Mouse (Mus musculus): ENCODE data around the gene Sash1. TPM values are rescaled to one million over a fixed set of nuclear protein-coding genes. Genes with fewer than 3 reads are reported as not detected.

Sash1 gene
- polyA plus RNA-seq, 1 experiment, result 4.8 TPM

DNA sequence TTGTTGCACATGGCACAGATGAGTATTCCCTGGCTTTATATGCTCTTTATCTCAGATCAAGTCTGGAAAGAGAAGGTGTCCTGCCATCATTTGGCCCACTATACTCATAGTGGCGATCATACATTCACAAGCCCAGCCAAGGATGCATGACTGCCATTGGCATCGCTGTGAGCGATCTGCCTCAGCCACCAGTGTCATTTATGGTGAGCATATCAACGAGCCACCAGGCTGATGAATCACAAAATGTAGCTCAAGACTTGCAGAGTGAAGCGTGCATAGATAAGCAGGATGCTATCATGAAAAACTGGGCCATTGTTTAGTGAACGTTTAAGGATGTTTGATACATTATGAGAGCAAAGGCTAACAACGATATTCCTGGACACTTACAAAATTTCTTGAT is 200.6 kb downstream of the Sash1 start:
- H3K4me1 ChIP-seq (replicated peaks; ENCODE audit: control insufficient read depth, insufficient read depth, low read length), result no peaks in the 10 kb centered on the region
- no peaks in the 10 kb centered on the region for H3K36me3 ChIP-seq (ENCODE audit: control insufficient read depth, insufficient read depth, low read length)
- H3K27me3 ChIP-seq (ENCODE audit: control insufficient read depth, insufficient read depth, low read length), result no peaks in the 10 kb centered on the region
- WGBS, result 94% methylated on average over 7 of the region's 7 CpGs
- TF ChIP-seq POLR2A (IDR thresholded peaks at IDR 0.05; ENCODE audit: control insufficient read depth, extremely low read depth, insufficient read depth, low read length, poor library complexity) (no peak), CTCF (IDR thresholded peaks at IDR 0.05; ENCODE audit: borderline replicate concordance, control insufficient read depth, extremely low read depth, insufficient read depth, low read length, poor library complexity) (no peak)
- DNase-seq, result no peak
- H3K4me3 ChIP-seq (ENCODE audit: control insufficient read depth, insufficient read depth, low read length), result no peak overlapping the region
- H3K27ac ChIP-seq (ENCODE audit: control insufficient read depth, insufficient read depth, low read length), result no peak overlapping the region

GRCm38 (mm10) chr10:8682900-8683299 is 203.0 kb downstream of the Sash1 start:
- no peak for TF ChIP-seq POLR2A (IDR thresholded peaks at IDR 0.05; ENCODE audit: control insufficient read depth, extremely low read depth, insufficient read depth, low read length, poor library complexity)
- Histone ChIP-seq H3K4me1 (replicated peaks; ENCODE audit: control insufficient read depth, insufficient read depth, low read length) (no peaks in the 10 kb centered on the region; the same call in 1 of the 2 replicates), H3K4me3 (ENCODE audit: control insufficient read depth, insufficient read depth, low read length) (no peak overlapping the region), H3K27me3 (ENCODE audit: control insufficient read depth, insufficient read depth, low read length) (no peaks in the 10 kb centered on the region), H3K36me3 (ENCODE audit: control insufficient read depth, insufficient read depth, low read length) (no peaks in the 10 kb centered on the region), H3K27ac (ENCODE audit: control insufficient read depth, insufficient read depth, low read length) (no peak overlapping the region)
- DNase-seq, result peak; percentile 53
- WGBS, result 8% methylated on average over 4 of the region's 4 CpGs

DNA sequence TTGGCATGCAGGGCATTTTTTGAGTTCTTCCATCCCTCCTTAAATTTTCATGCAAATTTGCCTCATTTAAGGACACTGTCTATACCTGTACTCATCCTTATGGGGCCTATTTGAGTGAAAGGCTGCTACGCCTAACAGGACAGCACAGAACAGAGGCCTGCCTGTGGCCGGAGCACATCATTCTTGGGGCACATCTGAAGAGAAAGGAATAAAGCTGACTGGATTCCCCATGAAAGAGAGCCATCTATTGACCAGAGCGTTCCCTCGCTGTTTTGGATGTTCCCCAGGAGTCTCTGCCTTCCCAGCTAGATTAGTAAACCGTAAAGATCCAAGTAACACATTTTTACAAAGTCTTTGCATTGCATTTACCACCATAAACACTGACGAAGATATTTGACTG is 203.5 kb downstream of the Sash1 start:
- TF ChIP-seq CTCF (IDR thresholded peaks at IDR 0.05; ENCODE audit: borderline replicate concordance, control insufficient read depth, extremely low read depth, insufficient read depth, low read length, poor library complexity) (no peak), POLR2A (IDR thresholded peaks at IDR 0.05; ENCODE audit: control insufficient read depth, extremely low read depth, insufficient read depth, low read length, poor library complexity) (no peak)
- H3K36me3 ChIP-seq (ENCODE audit: control insufficient read depth, insufficient read depth, low read length), result no peaks in the 10 kb centered on the region
- H3K4me1 ChIP-seq (replicated peaks; ENCODE audit: control insufficient read depth, insufficient read depth, low read length), result no peaks in the 10 kb centered on the region; the same call in 1 of the 2 replicates
- no peak overlapping the region for H3K27ac ChIP-seq (ENCODE audit: control insufficient read depth, insufficient read depth, low read length)
- DNase-seq, result no peak
- no peaks in the 10 kb centered on the region for H3K27me3 ChIP-seq (ENCODE audit: control insufficient read depth, insufficient read depth, low read length)
- 92% methylated on average over 6 of the region's 6 CpGs for WGBS
- no peak overlapping the region for H3K4me3 ChIP-seq (ENCODE audit: control insufficient read depth, insufficient read depth, low read length)

DNA sequence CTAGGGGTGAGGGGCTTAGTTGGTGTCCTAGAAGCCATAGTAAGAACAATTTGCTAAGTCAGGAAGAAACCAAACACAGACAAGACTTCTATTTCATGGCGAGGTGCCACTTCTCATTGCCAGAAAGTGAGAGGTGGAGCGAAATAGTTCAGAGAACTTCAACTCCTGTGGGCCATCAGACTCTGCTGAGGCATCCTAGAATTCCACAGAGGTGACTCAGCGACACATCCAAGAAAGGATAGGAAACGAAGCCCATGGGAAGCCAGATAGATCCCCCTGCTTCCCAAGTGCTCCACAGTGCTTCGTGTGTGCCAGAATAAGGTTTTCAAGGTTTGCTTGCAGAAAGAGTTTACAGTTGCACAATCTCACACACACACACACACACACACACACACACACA is 209.1 kb downstream of the Sash1 start:
- no peak for DNase-seq
- Histone ChIP-seq H3K4me1 (replicated peaks; ENCODE audit: control insufficient read depth, insufficient read depth, low read length) (no peaks in the 10 kb centered on the region; the same call in 1 of the 2 replicates), H3K27ac (ENCODE audit: control insufficient read depth, insufficient read depth, low read length) (no peak overlapping the region), H3K27me3 (ENCODE audit: control insufficient read depth, insufficient read depth, low read length) (no peaks in the 10 kb centered on the region), H3K4me3 (ENCODE audit: control insufficient read depth, insufficient read depth, low read length) (no peak overlapping the region), H3K36me3 (ENCODE audit: control insufficient read depth, insufficient read depth, low read length) (no peaks in the 10 kb centered on the region)
- no peak for TF ChIP-seq CTCF (IDR thresholded peaks at IDR 0.05; ENCODE audit: borderline replicate concordance, control insufficient read depth, extremely low read depth, insufficient read depth, low read length, poor library complexity)
- no peak for TF ChIP-seq POLR2A (IDR thresholded peaks at IDR 0.05; ENCODE audit: control insufficient read depth, extremely low read depth, insufficient read depth, low read length, poor library complexity)
- 83% methylated on average over 5 of the region's 5 CpGs for WGBS
